Mouse (Mus musculus): ENCODE measurements around the gene Kbtbd4.

- TF ChIP-seq POLR2A (IDR thresholded peaks at IDR 0.05; ENCODE audit: insufficient read length, low read depth) = no peak
- TF ChIP-seq POLR2AphosphoS2 (IDR thresholded peaks at IDR 0.05; ENCODE audit: insufficient read length, low read depth) = no peak
- TF ChIP-seq TCF12 (IDR thresholded peaks at IDR 0.05; ENCODE audit: insufficient read depth, poor library complexity, severe bottlenecking) = no peak
- no peak for TF ChIP-seq MYOD1 (IDR thresholded peaks at IDR 0.05; ENCODE audit: control insufficient read depth in 1 of 3, insufficient read length in 2 of 3, low read depth in 2 of 3)
- TF ChIP-seq MYOG (IDR thresholded peaks at IDR 0.05; ENCODE audit: control insufficient read depth in 1 of 3, insufficient read depth in 1 of 3, insufficient read length in 2 of 3, low read depth in 2 of 3) = no peak
These were observed 35.2 kb downstream of the Kbtbd4 start for GRCm38 (mm10) chr2:90939750-90940149.

Measured in myocyte (in vitro differentiated cells).